Mouse (Mus musculus): ENCODE data around the gene Usp12.
"Not testable (repeated sequence)": the region's sequence is repeated elsewhere in the genome, so short reads cannot be mapped to it uniquely, and the experiment has no call there.

The Usp12 gene

GRCm38 (mm10) chr5:146749857-146750256, 44.9 kb downstream of the Usp12 start:
- no peak for DNase-seq (ENCODE audit: low read depth, low spot score)

GRCm38 (mm10) chr5:146736970-146737495, 57.8 kb downstream of the Usp12 start:
- DNase-seq (ENCODE audit: low read depth, low spot score), result no peak

GRCm38 (mm10) chr5:146736348-146736747, 58.5 kb downstream of the Usp12 start:
- DNase-seq (ENCODE audit: low read depth, low spot score), result peak; percentile 45

- DNase-seq (ENCODE audit: low read depth, low spot score), result not testable (repeated sequence)
These were observed 59.8 kb downstream of the Usp12 start for GRCm38 (mm10) chr5:146735054-146735453.

- DNase-seq (ENCODE audit: low read depth, low spot score), result no peak
These were observed 60.7 kb downstream of the Usp12 start for GRCm38 (mm10) chr5:146733888-146734640.

- no peak for DNase-seq (ENCODE audit: low read depth, low spot score)
These were observed 61.4 kb downstream of the Usp12 start for GRCm38 (mm10) chr5:146733372-146733771.

- no peak for DNase-seq (ENCODE audit: low read depth, low spot score)
These were observed 67.8 kb downstream of the Usp12 start for GRCm38 (mm10) chr5:146727006-146727405.

GRCm38 (mm10) chr5:146724956-146725355, 69.8 kb downstream of the Usp12 start:
- no peak for DNase-seq (ENCODE audit: low read depth, low spot score)

GRCm38 (mm10) chr5:146723452-146723851, 71.4 kb downstream of the Usp12 start:
- peak; percentile 46 for DNase-seq (ENCODE audit: low read depth, low spot score)

GRCm38 (mm10) chr5:146722226-146722625, 72.6 kb downstream of the Usp12 start:
- DNase-seq (ENCODE audit: low read depth, low spot score), result no peak

GRCm38 (mm10) chr5:146719584-146720356, 75.0 kb downstream of the Usp12 start:
- DNase-seq (ENCODE audit: low read depth, low spot score), result no peak

GRCm38 (mm10) chr5:146713836-146714235, 81.0 kb downstream of the Usp12 start:
- peak; percentile 38 for DNase-seq (ENCODE audit: low read depth, low spot score)

GRCm38 (mm10) chr5:146713088-146713487, 81.7 kb downstream of the Usp12 start:
- no peak for DNase-seq (ENCODE audit: low read depth, low spot score)

GRCm38 (mm10) chr5:146712282-146712918, 82.4 kb downstream of the Usp12 start:
- no peak for DNase-seq (ENCODE audit: low read depth, low spot score)

- DNase-seq (ENCODE audit: low read depth, low spot score), result no peak
These were observed 85.4 kb downstream of the Usp12 start for GRCm38 (mm10) chr5:146709361-146709760.

- peak; percentile 86 for DNase-seq (ENCODE audit: low read depth, low spot score)
These were observed 88.9 kb downstream of the Usp12 start for GRCm38 (mm10) chr5:146705815-146706408.

GRCm38 (mm10) chr5:146705411-146705810, 89.4 kb downstream of the Usp12 start:
- no peak for DNase-seq (ENCODE audit: low read depth, low spot score)

GRCm38 (mm10) chr5:146704241-146704640, 90.6 kb downstream of the Usp12 start:
- DNase-seq (ENCODE audit: low read depth, low spot score), result peak; percentile 38

GRCm38 (mm10) chr5:146703710-146704121, 91.1 kb downstream of the Usp12 start:
- no peak for DNase-seq (ENCODE audit: low read depth, low spot score)

GRCm38 (mm10) chr5:146700099-146700498, 94.7 kb downstream of the Usp12 start:
- no peak for DNase-seq (ENCODE audit: low read depth, low spot score)

- DNase-seq (ENCODE audit: low read depth, low spot score), result no peak
These were observed 95.3 kb downstream of the Usp12 start for GRCm38 (mm10) chr5:146699433-146700019.

Measured in ES-CJ7 (cell line).